Mouse (Mus musculus): ENCODE data around the gene Hist1h2be. TPM values are rescaled to one million over a fixed set of nuclear protein-coding genes. Genes with fewer than 3 reads are reported as not detected.

Gene Hist1h2be
- polyA plus RNA-seq, 1 experiment from 2014 or later: 4.4 TPM

Small RNAs within 50 kb of the gene (microRNA-seq; reads per million reads assigned to microRNA genes)
- gene Gm44297 (ENCODE audit: borderline number of aligned reads) (4.2 reads per million, percentile 9 among the genes with 10 or more reads in this experiment), gene Gm44359 (ENCODE audit: borderline number of aligned reads) (1.1 reads per million), gene Gm44394 (ENCODE audit: borderline number of aligned reads) (1.8 reads per million)

Other genes with a start within 250 kb of the Hist1h2be start
- 13.1 and 13.4 TPM in 2 replicates for gene Abt1, start 197.3 kb downstream of the Hist1h2be start, polyA plus RNA-seq (2014; fragmentation: Nextera tagmentation; extraction: Ambion mirVana)
- gene Btn1a1, start 155.2 kb downstream of the Hist1h2be start, polyA plus RNA-seq (2014; fragmentation: Nextera tagmentation; extraction: Ambion mirVana): 1.8 and 2.2 TPM in 2 replicates
- 0.08 and 0.32 TPM in 2 replicates for gene Btn2a2, start 132.3 kb downstream of the Hist1h2be start, polyA plus RNA-seq (2014; fragmentation: Nextera tagmentation; extraction: Ambion mirVana)
- gene Hist1h4h, start 90.1 kb downstream of the Hist1h2be start, polyA plus RNA-seq (2014; fragmentation: Nextera tagmentation; extraction: Ambion mirVana): 3.3 and 4.3 TPM in 2 replicates
- gene Hist1h2af, start 87.2 kb downstream of the Hist1h2be start, polyA plus RNA-seq (2014; fragmentation: Nextera tagmentation; extraction: Ambion mirVana): 1.1 and 5.1 TPM in 2 replicates
- 5.2 TPM in 2 replicates for gene Hist1h3g, start 85.7 kb downstream of the Hist1h2be start, polyA plus RNA-seq (2014; fragmentation: Nextera tagmentation; extraction: Ambion mirVana)
- gene Hist1h2bh, start 77.7 kb downstream of the Hist1h2be start, polyA plus RNA-seq (2014; fragmentation: Nextera tagmentation; extraction: Ambion mirVana): 1.6 and 1.7 TPM in 2 replicates
- gene Hist1h3f, start 77.1 kb downstream of the Hist1h2be start, polyA plus RNA-seq (2014; fragmentation: Nextera tagmentation; extraction: Ambion mirVana): 0.42 and 0.62 TPM in 2 replicates
- 0.66 and 1.4 TPM in 2 replicates for gene Hist1h4f, start 69.5 kb downstream of the Hist1h2be start, polyA plus RNA-seq (2014; fragmentation: Nextera tagmentation; extraction: Ambion mirVana)
- gene Hist1h1d, start 67.9 kb downstream of the Hist1h2be start, polyA plus RNA-seq (2014; fragmentation: Nextera tagmentation; extraction: Ambion mirVana): 0.68 and 0.82 TPM in 2 replicates
- 3.5 and 5.6 TPM in 2 replicates for gene Hist1h3e, start 58.8 kb downstream of the Hist1h2be start, polyA plus RNA-seq (2014; fragmentation: Nextera tagmentation; extraction: Ambion mirVana)
- 61.3 and 62.9 TPM in 2 replicates for gene Hist1h2ae, start 49.9 kb downstream of the Hist1h2be start, polyA plus RNA-seq (2014; fragmentation: Nextera tagmentation; extraction: Ambion mirVana)
- gene Hist1h2bg, start 49.7 kb downstream of the Hist1h2be start, polyA plus RNA-seq (2014; fragmentation: Nextera tagmentation; extraction: Ambion mirVana): 5.7 and 6.3 TPM in 2 replicates
- gene Hist1h2bf, start 46.9 kb downstream of the Hist1h2be start, polyA plus RNA-seq (2014; fragmentation: Nextera tagmentation; extraction: Ambion mirVana): 1.8 TPM in 2 replicates
- 0.84 and 0.92 TPM in 2 replicates for gene Hist1h2ad, start 46.7 kb downstream of the Hist1h2be start, polyA plus RNA-seq (2014; fragmentation: Nextera tagmentation; extraction: Ambion mirVana)
- gene Hist1h3d, start 45.4 kb downstream of the Hist1h2be start, polyA plus RNA-seq (2014; fragmentation: Nextera tagmentation; extraction: Ambion mirVana): 7.7 and 8.5 TPM in 2 replicates
- gene Hist1h4d, start 39.5 kb downstream of the Hist1h2be start, polyA plus RNA-seq (2014; fragmentation: Nextera tagmentation; extraction: Ambion mirVana): 92.8 and 99.3 TPM in 2 replicates
- 17.5 and 21.2 TPM in 2 replicates for gene Hist1h1e, start 1.4 kb upstream of the Hist1h2be start, polyA plus RNA-seq (2014; fragmentation: Nextera tagmentation; extraction: Ambion mirVana)
- gene Hist1h2ac, start 62.8 kb upstream of the Hist1h2be start, polyA plus RNA-seq (2014; fragmentation: Nextera tagmentation; extraction: Ambion mirVana): 0.79 and 1.5 TPM in 2 replicates
- 31.9 and 35.7 TPM in 2 replicates for gene Hist1h2bc, start 63.1 kb upstream of the Hist1h2be start, polyA plus RNA-seq (2014; fragmentation: Nextera tagmentation; extraction: Ambion mirVana)
- not detected in 2 replicates for gene Hist1h1t, start 74.7 kb upstream of the Hist1h2be start, polyA plus RNA-seq (2014; fragmentation: Nextera tagmentation; extraction: Ambion mirVana)
- 5.1 and 5.2 TPM in 2 replicates for gene Hist1h4c, start 77.3 kb upstream of the Hist1h2be start, polyA plus RNA-seq (2014; fragmentation: Nextera tagmentation; extraction: Ambion mirVana)
- 6.1 and 7.2 TPM in 2 replicates for gene Hfe, start 89.7 kb upstream of the Hist1h2be start, polyA plus RNA-seq (2014; fragmentation: Nextera tagmentation; extraction: Ambion mirVana)
- 24.2 and 25.8 TPM in 2 replicates for gene Hist1h1c, start 117.7 kb upstream of the Hist1h2be start, polyA plus RNA-seq (2014; fragmentation: Nextera tagmentation; extraction: Ambion mirVana)
- gene Hist1h3c, start 124.5 kb upstream of the Hist1h2be start, polyA plus RNA-seq (2014; fragmentation: Nextera tagmentation; extraction: Ambion mirVana): 6.1 and 6.7 TPM in 2 replicates
- 3.1 and 4.6 TPM in 2 replicates for gene Hist1h2bb, start 125.6 kb upstream of the Hist1h2be start, polyA plus RNA-seq (2014; fragmentation: Nextera tagmentation; extraction: Ambion mirVana)
- gene Hist1h2ab, start 130.0 kb upstream of the Hist1h2be start, polyA plus RNA-seq (2014; fragmentation: Nextera tagmentation; extraction: Ambion mirVana): 38.5 and 42.1 TPM in 2 replicates
- gene Hist1h3b, start 131.1 kb upstream of the Hist1h2be start, polyA plus RNA-seq (2014; fragmentation: Nextera tagmentation; extraction: Ambion mirVana): 5.5 and 8.3 TPM in 2 replicates
- 4.0 TPM in 2 replicates for gene Hist1h4b, start 135.9 kb upstream of the Hist1h2be start, polyA plus RNA-seq (2014; fragmentation: Nextera tagmentation; extraction: Ambion mirVana)
- 0.57 TPM in 1 of 2 replicates, not detected in the other for gene Hist1h4a, start 140.1 kb upstream of the Hist1h2be start, polyA plus RNA-seq (2014; fragmentation: Nextera tagmentation; extraction: Ambion mirVana)
- 4.2 and 8.8 TPM in 2 replicates for gene Hist1h3a, start 141.3 kb upstream of the Hist1h2be start, polyA plus RNA-seq (2014; fragmentation: Nextera tagmentation; extraction: Ambion mirVana)
- 2.8 and 3.9 TPM in 2 replicates for gene Hist1h1a, start 142.5 kb upstream of the Hist1h2be start, polyA plus RNA-seq (2014; fragmentation: Nextera tagmentation; extraction: Ambion mirVana)
- gene Trim38, start 148.8 kb upstream of the Hist1h2be start, polyA plus RNA-seq (2014; fragmentation: Nextera tagmentation; extraction: Ambion mirVana): not detected in 2 replicates
- gene Slc17a2, start 185.9 kb upstream of the Hist1h2be start, polyA plus RNA-seq (2014; fragmentation: Nextera tagmentation; extraction: Ambion mirVana): 0.26 and 0.56 TPM in 2 replicates
- 0.36 and 0.43 TPM in 2 replicates for gene Slc17a3, start 218.3 kb upstream of the Hist1h2be start, polyA plus RNA-seq (2014; fragmentation: Nextera tagmentation; extraction: Ambion mirVana)
- gene Slc17a1, start 246.6 kb upstream of the Hist1h2be start, polyA plus RNA-seq (2014; fragmentation: Nextera tagmentation; extraction: Ambion mirVana): not detected in 2 replicates

All from liver, embryonic 11.5 days (tissue).